Mouse (Mus musculus) forebrain, embryonic 13.5 days (tissue): ENCODE data around the gene Kalrn. TPM values are rescaled to one million over a fixed set of nuclear protein-coding genes. Genes with fewer than 3 reads are reported as not detected.

ENCODE experiments used
- ATAC-seq: fragments of 200-750 bp; cut with Nextera tagmentation; 2 replicates; pipeline ENCODE4 v1.8.0; 2017
- H3K27ac ChIP-seq: fragments of 300-500 bp; sonication (generic); 2 replicates; pipeline ENCODE4 v1.5.1; 2015; ENCODE audit warnings: inconsistent platforms, mild to moderate bottlenecking, moderate library complexity
- H3K27me3 ChIP-seq: fragments of 300-500 bp; sonication (generic); 2 replicates; pipeline ENCODE4 v1.6.1; 2015; ENCODE audit warnings: mild to moderate bottlenecking, inconsistent platforms
- H3K36me3 ChIP-seq: fragments of 300-500 bp; sonication (generic); 2 replicates; pipeline ENCODE4 v1.6.1; 2015; ENCODE audit warnings: mild to moderate bottlenecking, inconsistent platforms; ENCODE audit not compliant: poor library complexity, severe bottlenecking
- H3K4me1 ChIP-seq: fragments of 300-500 bp; sonication (generic); 2 replicates; pipeline ENCODE4 v1.6.1; 2015; ENCODE audit warnings: inconsistent platforms
- H3K4me2 ChIP-seq: fragments of 300-500 bp; sonication (generic); 2 replicates; pipeline ENCODE4 v1.6.1; 2015; ENCODE audit warnings: inconsistent platforms, mild to moderate bottlenecking, moderate library complexity
- H3K4me3 ChIP-seq: fragments of 300-500 bp; sonication (generic); 2 replicates; pipeline ENCODE4 v1.5.1; 2015; ENCODE audit warnings: mild to moderate bottlenecking, inconsistent platforms
- H3K9ac ChIP-seq: fragments of 300-500 bp; sonication (generic); 2 replicates; pipeline ENCODE4 v1.6.1; 2015; ENCODE audit warnings: mild to moderate bottlenecking, inconsistent platforms
- H3K9me3 ChIP-seq: fragments of 300-500 bp; sonication (generic); replicated peaks from 2 replicates; pipeline ENCODE4 v1.6.1; 2016; ENCODE audit warnings: inconsistent platforms
- WGBS: fragments of 180-500 bp; shearing (Covaris S2); methylation state at CpG from one replicate; pipeline ENCODE4 v1.1.7; 2015; 5-methylcytosine and 5-hydroxymethylcytosine counted together
- polyA plus RNA-seq: library from polyadenylated mRNA; unstranded; fragments of >200 nt; fragmentation: Nextera tagmentation; extraction: Ambion mirVana; gene quantifications from 2 replicates; pipeline ENCODE4 v1.2.1, GENCODE M21; 2015

Gene Kalrn
- polyA plus RNA-seq, 1 experiment from 2014 or later, result 31.5 TPM

DNA sequence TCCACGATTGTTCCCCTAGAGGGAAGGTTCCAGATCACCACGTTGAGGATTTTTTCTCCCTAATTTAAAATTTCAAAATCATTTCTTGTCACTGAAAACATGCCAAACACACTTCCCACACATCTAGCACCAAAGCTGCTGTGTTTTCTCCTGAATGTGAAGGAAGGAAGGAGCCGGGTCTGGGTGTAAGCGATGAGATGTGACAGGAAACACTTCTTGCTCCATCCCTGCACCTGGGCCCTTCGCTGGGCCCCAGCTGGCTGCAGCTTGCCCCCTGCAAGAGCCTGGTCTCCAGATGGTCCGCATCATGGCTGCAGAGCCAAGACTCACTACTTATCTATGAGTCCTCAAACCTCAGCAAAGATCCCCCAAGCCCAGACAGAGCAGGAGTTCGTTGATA, 158.8 kb downstream of the Kalrn start:
- H3K4me3 ChIP-seq, result no peak overlapping the region
- no peak overlapping the region for H3K9ac ChIP-seq
- no peaks in the 10 kb centered on the region for H3K9me3 ChIP-seq
- H3K4me1 ChIP-seq, result peaks cover 35% of the 10 kb centered on the region
- ATAC-seq, result no peak
- peak overlapping the region; percentile 66 for H3K27ac ChIP-seq
- H3K36me3 ChIP-seq, result no peaks in the 10 kb centered on the region
- no peak overlapping the region for H3K4me2 ChIP-seq
- WGBS, result 74% methylated on average over 7 of the region's 7 CpGs
- no peaks in the 10 kb centered on the region for H3K27me3 ChIP-seq

DNA sequence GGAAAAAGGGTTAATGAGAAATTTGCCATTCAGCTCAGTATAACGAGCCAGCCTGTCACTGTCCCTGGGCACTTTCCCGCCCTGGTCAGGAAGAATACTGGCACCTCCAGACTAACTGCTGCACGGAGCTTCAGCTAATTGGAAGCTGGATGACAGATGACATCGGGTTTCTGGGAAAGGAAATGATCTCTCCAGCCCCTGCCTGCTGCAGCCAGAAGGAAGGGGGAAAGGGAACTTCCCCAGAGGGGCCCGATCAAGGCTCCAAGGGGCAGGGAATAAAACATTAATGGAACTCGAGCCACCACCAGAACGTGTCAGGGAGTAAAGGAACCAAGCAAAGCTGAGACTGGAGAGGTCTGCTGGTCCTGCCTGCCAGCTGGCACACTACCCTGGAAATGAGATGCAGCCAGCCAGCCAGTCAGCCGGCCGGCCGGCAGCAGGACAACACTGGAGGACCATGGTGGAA, 159.4 kb downstream of the Kalrn start:
- H3K27me3 ChIP-seq, result no peaks in the 10 kb centered on the region
- H3K36me3 ChIP-seq, result no peaks in the 10 kb centered on the region
- H3K4me1 ChIP-seq, result peaks cover 35% of the 10 kb centered on the region
- peak; percentile 79 for ATAC-seq
- no peak overlapping the region for H3K9ac ChIP-seq
- H3K9me3 ChIP-seq, result no peaks in the 10 kb centered on the region
- peak overlapping the region; percentile 66 for H3K27ac ChIP-seq
- H3K4me3 ChIP-seq, result no peak overlapping the region
- peak overlapping the region; percentile 21 for H3K4me2 ChIP-seq
- 25% methylated on average over 10 of the region's 10 CpGs for WGBS

DNA sequence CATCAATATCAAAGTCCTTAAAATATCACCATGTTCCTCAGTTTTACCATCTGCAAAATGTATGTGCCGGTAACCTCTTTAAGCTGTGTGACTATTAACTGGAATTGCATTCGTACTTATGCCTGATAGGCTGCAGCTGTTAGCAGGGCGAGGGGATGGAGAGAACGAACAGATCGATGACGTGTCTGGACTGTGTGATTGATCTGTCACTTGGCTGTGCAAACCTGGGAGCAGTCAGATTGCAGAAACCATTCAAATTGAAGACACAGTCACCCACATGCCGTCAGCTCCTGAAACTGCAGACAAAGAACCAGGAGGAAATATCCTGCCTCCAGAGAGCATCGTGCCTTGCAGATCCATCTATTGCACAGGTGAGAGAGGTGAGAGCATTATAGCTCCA, 166.3 kb downstream of the Kalrn start:
- no peaks in the 10 kb centered on the region for H3K27me3 ChIP-seq
- no peaks in the 10 kb centered on the region for H3K36me3 ChIP-seq
- H3K4me2 ChIP-seq, result no peak overlapping the region
- 0 out of 2 replicates have a peak, but pooled peaks cover 4% of the 10 kb centered on the region for H3K4me1 ChIP-seq
- H3K4me3 ChIP-seq, result no peak overlapping the region
- no peaks in the 10 kb centered on the region for H3K9me3 ChIP-seq
- no peak overlapping the region for H3K9ac ChIP-seq
- 87% methylated on average over 8 of the region's 8 CpGs for WGBS
- H3K27ac ChIP-seq, result no peak overlapping the region
- no peak for ATAC-seq

DNA sequence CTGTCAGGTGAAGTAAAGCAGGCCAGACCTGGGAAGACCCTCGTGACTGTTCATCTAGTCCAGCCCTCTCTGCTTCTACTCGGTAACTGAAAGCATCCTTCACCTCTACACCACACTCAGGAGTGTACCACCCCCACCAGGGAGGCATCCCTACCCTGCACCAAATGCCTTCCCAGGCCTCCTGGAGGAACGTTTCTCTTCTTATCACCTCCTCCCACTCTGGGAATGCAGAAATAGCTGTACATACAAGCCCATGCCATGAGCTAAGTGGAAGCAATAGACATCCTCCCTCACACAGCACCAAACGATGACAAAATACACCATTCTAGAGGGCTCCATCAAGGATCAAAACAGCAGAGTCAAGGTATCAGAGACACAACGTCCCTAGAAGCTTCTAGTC, 168.2 kb downstream of the Kalrn start:
- no peaks in the 10 kb centered on the region for H3K9me3 ChIP-seq
- no peak for ATAC-seq
- H3K4me1 ChIP-seq, result peaks cover 14% of the 10 kb centered on the region
- H3K27me3 ChIP-seq, result no peaks in the 10 kb centered on the region
- 81% methylated on average over 5 of the region's 5 CpGs for WGBS
- H3K36me3 ChIP-seq, result no peaks in the 10 kb centered on the region
- no peak overlapping the region for H3K27ac ChIP-seq
- H3K4me3 ChIP-seq, result no peak overlapping the region
- H3K4me2 ChIP-seq, result no peak overlapping the region
- no peak overlapping the region for H3K9ac ChIP-seq

GRCm38 (mm10) chr16:34401216-34401615, 172.1 kb downstream of the Kalrn start:
- ATAC-seq, result no peak
- no peaks in the 10 kb centered on the region for H3K36me3 ChIP-seq
- 82% methylated on average over 1 of the region's 1 CpGs for WGBS

DNA sequence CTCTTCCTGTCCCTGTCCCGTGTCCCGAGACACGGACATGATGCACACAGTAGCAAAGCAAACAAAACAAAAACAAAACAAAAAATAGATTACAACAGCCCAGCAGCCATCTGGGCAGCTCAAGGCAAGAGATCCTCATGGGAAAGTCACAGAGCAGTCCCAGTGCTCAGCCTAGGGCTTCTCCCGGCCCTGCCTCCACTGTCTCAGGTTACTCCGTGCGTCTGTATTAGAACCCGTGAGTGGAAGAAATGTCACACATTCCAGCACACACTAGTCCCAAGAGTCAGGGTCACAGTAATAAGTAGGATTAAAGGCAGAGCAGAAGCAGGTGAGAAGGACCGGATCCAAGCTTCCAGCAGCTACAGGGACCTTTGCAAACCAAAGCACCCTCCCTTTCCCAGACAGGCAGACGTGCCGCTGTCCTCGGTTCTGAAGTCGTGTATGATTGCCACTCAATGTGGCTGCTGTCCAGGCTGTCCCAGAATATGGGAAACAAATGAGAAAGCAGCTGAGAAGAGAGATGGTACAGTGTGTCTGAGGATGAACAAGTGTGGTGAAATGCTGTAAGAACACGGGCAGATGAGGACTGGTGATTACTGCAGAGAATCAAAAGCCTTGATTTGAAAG, 173.1 kb downstream of the Kalrn start:
- Histone ChIP-seq H3K4me3 (no peak overlapping the region), H3K9me3 (no peaks in the 10 kb centered on the region), H3K36me3 (no peaks in the 10 kb centered on the region), H3K27me3 (no peaks in the 10 kb centered on the region), H3K27ac (no peak overlapping the region), H3K9ac (no peak overlapping the region), H3K4me1 (peaks cover 35% of the 10 kb centered on the region), H3K4me2 (no peak overlapping the region)
- no peak for ATAC-seq
- 48% methylated on average over 13 of the region's 13 CpGs for WGBS

More at GRCm38 (mm10) chr16:34401216-34401615, 172.1 kb downstream of the Kalrn start:
- H3K27me3 ChIP-seq, result no peaks in the 10 kb centered on the region
- H3K4me3 ChIP-seq, result no peak overlapping the region
- H3K9me3 ChIP-seq, result no peaks in the 10 kb centered on the region
- no peak overlapping the region for H3K4me2 ChIP-seq
- no peak overlapping the region for H3K27ac ChIP-seq
- no peak overlapping the region for H3K9ac ChIP-seq
- H3K4me1 ChIP-seq, result peaks cover 25% of the 10 kb centered on the region

DNA sequence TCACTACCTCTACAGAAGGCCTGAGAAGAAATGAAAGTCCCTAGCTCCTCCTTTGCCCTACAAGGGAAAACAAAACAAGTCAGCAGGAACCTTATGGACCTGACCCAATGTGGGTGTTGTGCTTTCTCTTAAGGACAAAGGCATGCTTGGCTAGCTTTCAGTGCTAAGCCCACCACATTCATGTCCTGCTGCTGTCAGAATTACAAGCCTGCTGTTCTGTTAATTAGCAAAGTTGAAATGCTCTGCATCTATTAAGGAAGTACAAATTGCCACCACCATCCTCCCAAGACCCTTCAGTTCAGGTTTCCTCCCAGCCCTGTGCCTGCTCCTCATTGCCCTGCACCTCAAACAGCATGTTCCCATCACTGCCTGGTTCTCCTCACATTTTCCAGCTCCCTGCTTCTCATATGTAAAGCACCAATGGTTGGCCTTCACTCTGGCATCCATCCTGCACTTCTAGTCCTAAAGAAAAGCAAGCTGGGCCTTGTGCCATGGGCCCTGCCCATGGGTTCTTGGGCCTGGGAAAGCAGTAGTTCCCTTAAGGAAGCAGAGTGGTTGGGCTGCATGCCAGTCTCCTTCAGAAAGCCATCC, 178.0 kb downstream of the Kalrn start:
- Histone ChIP-seq H3K9me3 (no peaks in the 10 kb centered on the region), H3K4me3 (no peak overlapping the region), H3K36me3 (peaks cover 6% of the 10 kb centered on the region; the same call in 1 of the 2 replicates), H3K27ac (peak overlapping the region; percentile 14), H3K27me3 (no peaks in the 10 kb centered on the region), H3K4me1 (peaks cover 46% of the 10 kb centered on the region), H3K4me2 (no peak overlapping the region), H3K9ac (no peak overlapping the region)
- ATAC-seq, result peak; percentile 79

DNA sequence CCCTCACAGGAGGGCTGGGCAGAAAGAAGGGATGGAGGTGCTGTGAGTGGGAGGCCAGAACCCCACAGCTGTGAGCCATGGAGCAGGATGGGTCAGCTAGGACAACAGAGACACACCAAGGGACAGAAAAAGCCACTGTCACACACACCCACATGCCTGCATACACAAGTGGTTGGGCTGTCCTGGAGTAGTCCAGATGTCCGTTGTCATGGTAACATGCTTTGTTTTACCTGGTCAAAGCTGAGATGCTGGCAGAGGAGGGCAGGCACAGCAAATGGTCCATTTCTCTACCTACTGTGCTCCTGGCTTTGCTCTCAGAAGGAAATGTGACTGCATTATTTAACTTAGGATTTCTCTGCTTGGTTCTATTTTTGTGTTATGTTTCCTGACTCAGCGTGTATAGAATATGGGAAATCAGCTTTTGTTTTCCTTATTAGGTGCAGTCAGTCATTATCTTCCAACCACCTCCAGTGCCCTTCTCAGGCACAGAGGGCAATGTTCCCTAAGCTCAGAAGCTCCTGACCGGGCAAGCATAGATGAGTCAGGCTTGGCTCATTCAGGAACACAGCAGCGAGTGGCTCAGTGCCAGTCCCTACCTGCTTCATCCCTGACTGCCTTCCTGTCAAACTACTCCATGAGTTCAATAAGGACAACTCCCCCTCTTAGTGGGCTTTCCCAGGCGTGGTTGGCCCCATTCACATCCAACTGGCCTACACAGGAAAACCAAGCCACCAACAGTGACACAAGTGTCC, 183.6 kb downstream of the Kalrn start:
- WGBS, result 55% methylated on average over 5 of the region's 5 CpGs
- Histone ChIP-seq H3K9ac (no peak overlapping the region), H3K4me1 (peaks cover 24% of the 10 kb centered on the region), H3K27ac (no peak overlapping the region), H3K9me3 (no peaks in the 10 kb centered on the region), H3K27me3 (no peaks in the 10 kb centered on the region), H3K4me3 (no peak overlapping the region), H3K4me2 (no peak overlapping the region), H3K36me3 (peaks cover 31% of the 10 kb centered on the region; the same call in 1 of the 2 replicates)
- no peak for ATAC-seq

DNA sequence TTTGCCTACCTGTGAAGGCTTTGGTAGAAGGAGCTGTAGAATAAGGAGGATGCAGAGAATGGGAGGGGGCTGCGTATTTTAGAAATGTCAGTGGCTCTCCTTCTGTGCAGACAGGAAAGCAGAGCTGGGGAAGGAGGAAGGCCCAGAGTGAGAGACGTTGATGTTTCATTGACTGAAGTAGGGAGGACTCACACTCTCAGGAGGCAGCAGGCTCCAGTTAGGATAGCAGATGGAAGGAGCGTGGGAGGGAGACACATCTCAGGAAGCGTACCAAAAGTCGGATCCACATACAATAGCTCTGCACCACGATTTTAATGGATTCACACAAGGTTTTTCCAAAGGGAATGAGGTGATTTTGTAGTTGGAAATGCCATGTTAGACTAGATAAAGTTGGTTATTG, 184.5 kb downstream of the Kalrn start:
- Histone ChIP-seq H3K9ac (no peak overlapping the region), H3K27me3 (no peaks in the 10 kb centered on the region), H3K27ac (no peak overlapping the region), H3K4me1 (peaks cover 22% of the 10 kb centered on the region), H3K4me2 (no peak overlapping the region), H3K4me3 (no peak overlapping the region), H3K36me3 (peaks cover 36% of the 10 kb centered on the region; the same call in 1 of the 2 replicates), H3K9me3 (no peaks in the 10 kb centered on the region)
- WGBS, result 84% methylated on average over 6 of the region's 6 CpGs
- no peak for ATAC-seq

DNA sequence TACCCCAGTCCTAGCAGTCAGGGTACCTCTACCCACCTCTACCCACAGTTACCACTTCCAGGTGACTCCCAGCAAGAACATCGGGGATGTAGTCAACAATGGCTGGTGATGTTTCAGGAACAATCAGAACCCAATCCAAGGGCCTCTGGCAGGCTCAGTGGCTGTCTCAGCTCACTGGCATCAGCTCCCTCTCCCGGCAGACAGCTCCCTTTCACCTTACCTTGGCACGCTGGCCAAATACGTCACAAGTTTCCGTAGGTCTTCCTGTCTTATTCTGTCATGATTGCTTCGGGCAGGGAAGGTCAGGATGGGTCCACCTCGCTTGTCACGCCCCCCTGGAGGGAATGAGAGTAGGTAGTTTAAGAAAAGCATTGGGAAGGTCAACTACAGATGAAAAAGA, 188.3 kb downstream of the Kalrn start:
- Histone ChIP-seq H3K9me3 (no peaks in the 10 kb centered on the region), H3K4me1 (peaks cover 29% of the 10 kb centered on the region), H3K27ac (no peak overlapping the region), H3K27me3 (no peaks in the 10 kb centered on the region), H3K4me3 (no peak overlapping the region), H3K4me2 (no peak overlapping the region), H3K9ac (no peak overlapping the region), H3K36me3 (peaks cover 36% of the 10 kb centered on the region; the same call in 1 of the 2 replicates)
- 94% methylated on average over 8 of the region's 8 CpGs for WGBS
- no peak for ATAC-seq

DNA sequence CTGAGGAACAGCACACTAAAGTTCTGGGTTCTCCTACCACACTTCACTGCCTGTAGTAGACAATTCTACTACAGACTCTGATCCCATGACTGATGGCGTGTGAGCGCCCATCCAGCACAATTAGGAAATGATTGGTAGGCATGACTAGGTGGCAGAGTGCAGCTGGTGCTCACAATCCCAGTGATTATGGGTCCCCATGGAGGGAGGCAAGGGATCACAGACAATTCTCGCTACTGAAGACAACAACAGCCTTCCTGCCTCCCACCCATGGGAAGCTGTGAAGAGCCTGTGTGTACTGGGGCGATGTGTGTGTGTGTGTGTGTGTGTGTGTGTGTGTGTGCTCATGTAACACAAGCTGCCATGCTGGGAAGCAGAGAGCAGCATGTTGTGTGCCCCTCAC, 190.3 kb downstream of the Kalrn start:
- 66% methylated on average over 4 of the region's 4 CpGs for WGBS
- peak; percentile 36 for ATAC-seq

DNA sequence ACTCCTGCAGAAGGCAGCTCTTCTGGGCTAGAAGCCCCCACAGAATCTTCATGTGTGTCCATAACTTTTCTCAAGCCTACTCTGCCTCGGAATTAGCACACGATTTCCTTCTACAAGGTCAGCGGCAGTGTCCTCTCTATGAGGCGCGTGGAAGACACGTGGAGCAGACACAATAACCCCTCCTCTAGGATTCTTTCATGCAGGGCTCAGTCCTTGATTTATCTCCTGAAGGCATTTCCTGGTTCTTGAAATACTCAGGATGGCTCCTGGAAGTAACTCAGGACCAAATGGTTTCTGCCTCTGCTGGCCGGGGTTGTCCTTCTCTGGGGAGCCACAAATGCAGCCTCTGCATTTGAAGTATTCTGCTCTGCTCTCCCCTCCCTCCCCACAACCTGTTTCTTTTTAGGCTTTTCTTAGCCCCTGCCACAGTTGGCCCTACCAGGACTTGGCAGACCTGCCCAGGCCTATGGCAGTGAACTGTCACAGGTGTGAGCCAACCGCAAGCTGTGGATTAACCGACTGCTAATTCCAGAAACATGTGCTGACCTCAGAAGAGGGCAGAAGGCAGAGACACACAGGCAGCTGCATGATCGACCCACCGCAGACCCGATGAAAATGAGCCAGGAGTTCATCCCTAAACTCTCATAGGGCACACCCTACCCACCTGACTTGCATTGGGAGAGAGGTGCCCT, 197.0 kb downstream of the Kalrn start:
- 86% methylated on average over 12 of the region's 12 CpGs for WGBS
- H3K4me3 ChIP-seq, result no peak overlapping the region
- no peak overlapping the region for H3K4me2 ChIP-seq
- H3K27ac ChIP-seq, result no peak overlapping the region
- H3K9me3 ChIP-seq, result no peaks in the 10 kb centered on the region
- H3K27me3 ChIP-seq, result no peaks in the 10 kb centered on the region
- no peaks in the 10 kb centered on the region for H3K36me3 ChIP-seq
- H3K9ac ChIP-seq, result no peak overlapping the region
- peaks cover 15% of the 10 kb centered on the region for H3K4me1 ChIP-seq
- no peak for ATAC-seq

More for the DNA sequence above, 190.3 kb downstream of the Kalrn start:
- no peak overlapping the region for H3K4me3 ChIP-seq
- peaks cover 20% of the 10 kb centered on the region for H3K4me1 ChIP-seq
- peak overlapping the region; percentile 1; the same call in 1 of the 2 replicates for H3K27ac ChIP-seq
- H3K9me3 ChIP-seq, result no peaks in the 10 kb centered on the region
- H3K4me2 ChIP-seq, result no peak overlapping the region
- no peak overlapping the region for H3K9ac ChIP-seq
- H3K36me3 ChIP-seq, result 0 out of 2 replicates have a peak, but pooled peaks cover 26% of the 10 kb centered on the region
- no peaks in the 10 kb centered on the region for H3K27me3 ChIP-seq
